Mouse (Mus musculus) embryonic facial prominence, embryonic 15.5 days (tissue): Measurements from ENCODE around the gene Prpf19. TPM values are rescaled to one million over a fixed set of nuclear protein-coding genes. Genes with fewer than 3 reads are reported as not detected.
A peak's percentile ranks its signal among the peaks of the same experiment; 100 is the strongest.

Experiments used
- ATAC-seq: fragments of 200-750 bp; cut with Nextera tagmentation; 2 replicates; pipeline ENCODE4 v1.8.0; 2017; ENCODE audit warnings: low read depth, moderate TSS enrichment; ENCODE audit not compliant: insufficient number of reproducible peaks, low FRiP score, low TSS enrichment
- H3K27ac ChIP-seq: fragments of 300-500 bp; sonication (generic); replicated peaks from 2 replicates; pipeline ENCODE4 v1.5.1; 2015; ENCODE audit warnings: mild to moderate bottlenecking, inconsistent platforms
- H3K27me3 ChIP-seq: fragments of 300-500 bp; sonication (generic); 2 replicates; pipeline ENCODE4 v1.6.1; 2015; ENCODE audit warnings: inconsistent platforms
- H3K36me3 ChIP-seq: fragments of 300-500 bp; sonication (generic); 2 replicates; pipeline ENCODE4 v1.6.1; 2015; ENCODE audit warnings: mild to moderate bottlenecking, inconsistent platforms
- H3K4me1 ChIP-seq: fragments of 300-500 bp; sonication (generic); 2 replicates; pipeline ENCODE4 v1.6.1; 2015; ENCODE audit warnings: inconsistent platforms
- H3K4me2 ChIP-seq: fragments of 300-500 bp; sonication (generic); replicated peaks from 2 replicates; pipeline ENCODE4 v1.6.1; 2015; ENCODE audit warnings: mild to moderate bottlenecking, inconsistent platforms
- H3K4me3 ChIP-seq: fragments of 300-500 bp; sonication (generic); replicated peaks from 2 replicates; pipeline ENCODE4 v1.5.1; 2015; ENCODE audit warnings: mild to moderate bottlenecking, inconsistent platforms
- H3K9ac ChIP-seq: fragments of 300-500 bp; sonication (generic); 2 replicates; pipeline ENCODE4 v1.6.1; 2015; ENCODE audit warnings: inconsistent platforms
- H3K9me3 ChIP-seq: fragments of 300-500 bp; sonication (generic); replicated peaks from 2 replicates; pipeline ENCODE4 v1.6.1; 2016; ENCODE audit warnings: inconsistent platforms
- WGBS: fragments of 180-500 bp; shearing (Covaris S2); methylation state at CpG from one replicate; pipeline ENCODE4 v1.1.7; 2015; 5-methylcytosine and 5-hydroxymethylcytosine counted together
- polyA plus RNA-seq: library from polyadenylated mRNA; unstranded; fragments of >200 nt; fragmentation: Nextera tagmentation; extraction: Ambion mirVana; gene quantifications from 2 replicates; pipeline ENCODE4 v1.2.1, GENCODE M21; 2015

Prpf19 gene
- polyA plus RNA-seq, 1 experiment from 2014 or later: 45.2 TPM

GRCm38 (mm10) chr19:10896849-10897248 is 1.8 kb downstream of the Prpf19 start:
- peak overlapping the region; percentile 90; the same call in 1 of the 2 replicates for H3K9ac ChIP-seq
- WGBS: 82% methylated on average over 7 of the region's 7 CpGs
- peak overlapping the region; percentile 95; the same call in 1 of the 2 replicates for H3K4me3 ChIP-seq
- peak overlapping the region; percentile 66; the same call in 1 of the 2 replicates for H3K4me2 ChIP-seq
- peaks cover 12% of the 10 kb centered on the region for H3K4me1 ChIP-seq
- no peak overlapping the region for H3K27ac ChIP-seq
- H3K9me3 ChIP-seq: no peaks in the 10 kb centered on the region
- no peaks in the 10 kb centered on the region for H3K27me3 ChIP-seq
- ATAC-seq: no peak
- H3K36me3 ChIP-seq: peaks cover 41% of the 10 kb centered on the region

GRCm38 (mm10) chr19:10897491-10897890 is 2.5 kb downstream of the Prpf19 start:
- peaks cover 48% of the 10 kb centered on the region for H3K36me3 ChIP-seq
- no peaks in the 10 kb centered on the region for H3K27me3 ChIP-seq
- no peak for ATAC-seq
- no peak overlapping the region for H3K9ac ChIP-seq
- 82% methylated on average over 8 of the region's 8 CpGs for WGBS
- H3K4me2 ChIP-seq: no peak overlapping the region
- no peaks in the 10 kb centered on the region for H3K9me3 ChIP-seq
- H3K4me1 ChIP-seq: peaks cover 12% of the 10 kb centered on the region
- no peak overlapping the region for H3K27ac ChIP-seq
- no peak overlapping the region for H3K4me3 ChIP-seq

GRCm38 (mm10) chr19:10900315-10900714 is 5.3 kb downstream of the Prpf19 start:
- WGBS: 76% methylated on average over 6 of the region's 6 CpGs
- H3K4me2 ChIP-seq: no peak overlapping the region
- H3K27me3 ChIP-seq: no peaks in the 10 kb centered on the region
- peaks cover 75% of the 10 kb centered on the region for H3K36me3 ChIP-seq
- no peak overlapping the region for H3K4me3 ChIP-seq
- H3K9me3 ChIP-seq: no peaks in the 10 kb centered on the region
- no peak overlapping the region for H3K9ac ChIP-seq
- H3K27ac ChIP-seq: no peak overlapping the region
- peaks cover 18% of the 10 kb centered on the region for H3K4me1 ChIP-seq
- no peak for ATAC-seq

- Histone ChIP-seq H3K4me2 (no peak overlapping the region), H3K27ac (no peak overlapping the region), H3K27me3 (no peaks in the 10 kb centered on the region), H3K4me1 (peaks cover 16% of the 10 kb centered on the region), H3K9ac (no peak overlapping the region), H3K4me3 (no peak overlapping the region), H3K36me3 (peaks cover 82% of the 10 kb centered on the region), H3K9me3 (no peaks in the 10 kb centered on the region)
- 94% methylated on average over 5 of the region's 5 CpGs for WGBS
- no peak for ATAC-seq
Measured at GRCm38 (mm10) chr19:10901046-10901445, 6.0 kb downstream of the Prpf19 start.

- no peaks in the 10 kb centered on the region for H3K9me3 ChIP-seq
- H3K9ac ChIP-seq: no peak overlapping the region
- ATAC-seq: no peak
- peaks cover 17% of the 10 kb centered on the region for H3K4me1 ChIP-seq
- H3K27me3 ChIP-seq: no peaks in the 10 kb centered on the region
- no peak overlapping the region for H3K27ac ChIP-seq
- H3K4me2 ChIP-seq: no peak overlapping the region
- H3K36me3 ChIP-seq: peaks cover 78% of the 10 kb centered on the region
- no peak overlapping the region for H3K4me3 ChIP-seq
- WGBS: 91% methylated on average over 5 of the region's 5 CpGs
Measured at GRCm38 (mm10) chr19:10904512-10904911, 9.5 kb downstream of the Prpf19 start.

GRCm38 (mm10) chr19:10904927-10905727 is 10.1 kb downstream of the Prpf19 start:
- H3K4me1 ChIP-seq: peaks cover 20% of the 10 kb centered on the region
- no peak overlapping the region for H3K9ac ChIP-seq
- H3K27me3 ChIP-seq: no peaks in the 10 kb centered on the region
- H3K4me3 ChIP-seq: no peak overlapping the region
- peak; percentile 49; the same call in 1 of the 2 replicates for ATAC-seq
- H3K4me2 ChIP-seq: no peak overlapping the region
- whole genome bisulfite sequencing: 54% methylated on average over 7 of the region's 7 CpGs
- H3K27ac ChIP-seq: peak overlapping the region; percentile 73
- H3K9me3 ChIP-seq: no peaks in the 10 kb centered on the region
- H3K36me3 ChIP-seq: peaks cover 72% of the 10 kb centered on the region

- Histone ChIP-seq H3K4me3 (no peak overlapping the region), H3K9me3 (no peaks in the 10 kb centered on the region), H3K4me1 (peaks cover 20% of the 10 kb centered on the region), H3K27ac (peak overlapping the region; percentile 73), H3K36me3 (peaks cover 66% of the 10 kb centered on the region), H3K4me2 (no peak overlapping the region), H3K9ac (no peak overlapping the region), H3K27me3 (no peaks in the 10 kb centered on the region)
- 81% methylated on average over 5 of the region's 5 CpGs for WGBS
- no peak for ATAC-seq
Measured at GRCm38 (mm10) chr19:10905728-10906000, 10.6 kb downstream of the Prpf19 start.

GRCm38 (mm10) chr19:10907891-10908290 is 12.9 kb downstream of the Prpf19 start:
- peaks cover 44% of the 10 kb centered on the region for H3K36me3 ChIP-seq

GRCm38 (mm10) chr19:10909087-10909721 is 14.2 kb downstream of the Prpf19 start:
- no peaks in the 10 kb centered on the region for H3K27me3 ChIP-seq
- peak overlapping the region; percentile 80 for H3K27ac ChIP-seq
- H3K4me1 ChIP-seq: peaks cover 24% of the 10 kb centered on the region
- H3K4me3 ChIP-seq: no peak overlapping the region
- no peak overlapping the region for H3K4me2 ChIP-seq
- ATAC-seq: peak; percentile 63
- 45% methylated on average over 6 of the region's 6 CpGs for WGBS
- H3K9me3 ChIP-seq: no peaks in the 10 kb centered on the region
- H3K36me3 ChIP-seq: peaks cover 31% of the 10 kb centered on the region
- no peak overlapping the region for H3K9ac ChIP-seq

More at GRCm38 (mm10) chr19:10907891-10908290, 12.9 kb downstream of the Prpf19 start:
- H3K27me3 ChIP-seq: no peaks in the 10 kb centered on the region
- no peak overlapping the region for H3K4me2 ChIP-seq
- ATAC-seq: no peak
- H3K9ac ChIP-seq: no peak overlapping the region
- H3K4me1 ChIP-seq: peaks cover 24% of the 10 kb centered on the region
- WGBS: 59% methylated on average over 3 of the region's 3 CpGs
- H3K27ac ChIP-seq: no peak overlapping the region
- no peaks in the 10 kb centered on the region for H3K9me3 ChIP-seq
- no peak overlapping the region for H3K4me3 ChIP-seq

GRCm38 (mm10) chr19:10914291-10914690 is 19.3 kb downstream of the Prpf19 start:
- Histone ChIP-seq H3K9me3 (no peaks in the 10 kb centered on the region), H3K36me3 (no peaks in the 10 kb centered on the region), H3K4me3 (no peak overlapping the region), H3K27me3 (no peaks in the 10 kb centered on the region; the same call in 1 of the 2 replicates), H3K4me2 (no peak overlapping the region), H3K9ac (no peak overlapping the region), H3K4me1 (peaks cover 10% of the 10 kb centered on the region; the same call in 1 of the 2 replicates), H3K27ac (no peak overlapping the region)
- no peak for ATAC-seq
- 37% methylated on average over 7 of the region's 7 CpGs for WGBS

- Histone ChIP-seq H3K9ac (no peak overlapping the region), H3K4me3 (no peak overlapping the region)
Measured at GRCm38 (mm10) chr19:10914870-10915269, 19.8 kb downstream of the Prpf19 start.

More at GRCm38 (mm10) chr19:10914870-10915269, 19.8 kb downstream of the Prpf19 start:
- 77% methylated on average over 2 of the region's 2 CpGs for WGBS
- no peak overlapping the region for H3K27ac ChIP-seq
- H3K4me2 ChIP-seq: no peak overlapping the region
- H3K36me3 ChIP-seq: no peaks in the 10 kb centered on the region
- ATAC-seq: no peak
- H3K9me3 ChIP-seq: no peaks in the 10 kb centered on the region
- H3K27me3 ChIP-seq: no peaks in the 10 kb centered on the region; the same call in 1 of the 2 replicates
- peaks cover 5% of the 10 kb centered on the region; the same call in 1 of the 2 replicates for H3K4me1 ChIP-seq
